Mouse (Mus musculus): ENCODE data around the gene Mmrn2. TPM values are rescaled to one million over a fixed set of nuclear protein-coding genes. Genes with fewer than 3 reads are reported as not detected.
"Not testable (repeated sequence)": the region's sequence is repeated elsewhere in the genome, so short reads cannot be mapped to it uniquely, and the experiment has no call there.

Gene Mmrn2
- polyA plus RNA-seq, 1 experiment from 2014 or later: 3.2 TPM

DNA sequence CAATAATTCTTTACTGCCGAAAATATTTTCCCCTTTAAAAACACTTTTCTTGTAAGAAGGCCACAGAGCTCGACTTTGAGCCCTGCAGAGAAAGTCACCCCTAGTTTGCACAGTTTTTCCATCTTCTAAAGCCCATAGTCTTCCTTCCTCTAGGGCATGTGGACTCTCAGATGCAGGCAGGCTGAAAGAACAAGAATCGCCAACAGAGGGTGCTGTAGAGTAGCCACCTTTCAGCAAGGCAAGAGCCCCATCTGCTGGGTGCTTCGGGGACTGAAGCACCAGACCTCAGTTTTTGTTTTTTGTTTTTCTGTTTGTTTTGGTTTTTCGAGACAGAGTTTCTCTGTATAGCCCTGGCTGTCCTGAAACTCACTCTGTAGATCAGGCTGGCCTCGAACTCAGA, 25.9 kb downstream of the Mmrn2 start:
- 34% methylated on average over 6 of the region's 6 CpGs for WGBS (ENCODE audit: insufficient replicate concordance)
- H3K4me1 ChIP-seq (ENCODE audit: insufficient read depth): peaks cover 3% of the 10 kb centered on the region; the same call in 1 of the 2 replicates
- TF ChIP-seq CTCF (IDR thresholded peaks at IDR 0.05; ENCODE audit: low read depth) (peak; percentile 99), EP300 (IDR thresholded peaks at IDR 0.05; ENCODE audit: low read depth) (no peak)

DNA sequence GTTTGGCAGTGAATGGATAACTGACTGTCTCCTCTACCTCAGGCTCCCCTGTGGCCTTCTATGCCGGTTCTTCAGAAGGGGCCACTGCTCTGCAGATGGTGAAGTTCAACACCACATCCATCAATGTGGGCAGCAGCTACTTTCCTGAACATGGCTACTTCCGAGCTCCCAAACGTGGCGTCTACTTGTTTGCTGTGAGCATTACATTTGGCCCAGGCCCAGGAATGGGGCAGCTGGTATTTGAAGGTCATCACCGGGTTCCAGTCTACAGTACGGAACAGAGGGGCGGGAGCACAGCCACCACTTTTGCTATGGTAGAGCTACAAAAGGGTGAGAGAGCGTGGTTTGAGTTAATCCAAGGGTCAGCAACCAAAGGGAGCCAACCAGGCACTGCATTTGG, 27.6 kb downstream of the Mmrn2 start:
- H3K27me3 ChIP-seq (ENCODE audit: insufficient read depth, low read length): no peaks in the 10 kb centered on the region
- H3K4me1 ChIP-seq (ENCODE audit: insufficient read depth): peaks cover 3% of the 10 kb centered on the region; the same call in 1 of the 2 replicates
- no peak overlapping the region for H3K27ac ChIP-seq (ENCODE audit: low read depth)
- peaks cover 3% of the 10 kb centered on the region; the same call in 1 of the 2 replicates for H3K36me3 ChIP-seq (replicated peaks; ENCODE audit: insufficient read depth, low read length)
- H3K4me3 ChIP-seq (ENCODE audit: low read depth, low read length): no peak overlapping the region
- TF ChIP-seq EP300 (IDR thresholded peaks at IDR 0.05; ENCODE audit: low read depth): no peak
- TF ChIP-seq CTCF (IDR thresholded peaks at IDR 0.05; ENCODE audit: low read depth): no peak
- no peak for ATAC-seq
- 59% methylated on average over 8 of the region's 8 CpGs for WGBS (ENCODE audit: insufficient replicate concordance)
- H3K4me2 ChIP-seq (ENCODE audit: low read depth, low read length): no peak overlapping the region
- no peak for DNase-seq
- H3K9me3 ChIP-seq (ENCODE audit: low read length): no peaks in the 10 kb centered on the region
- H3K9ac ChIP-seq (replicated peaks): no peak overlapping the region

More for the DNA sequence above, 25.9 kb downstream of the Mmrn2 start:
- no peak overlapping the region for H3K27ac ChIP-seq (ENCODE audit: low read depth)
- no peak overlapping the region for H3K9ac ChIP-seq (replicated peaks)
- H3K4me3 ChIP-seq (ENCODE audit: low read depth, low read length): no peak overlapping the region
- DNase-seq: peak; percentile 83
- no peaks in the 10 kb centered on the region for H3K9me3 ChIP-seq (ENCODE audit: low read length)
- H3K4me2 ChIP-seq (ENCODE audit: low read depth, low read length): no peak overlapping the region
- H3K27me3 ChIP-seq (ENCODE audit: insufficient read depth, low read length): no peaks in the 10 kb centered on the region
- ATAC-seq: peak; percentile 58
- no peaks in the 10 kb centered on the region; the same call in 1 of the 2 replicates for H3K36me3 ChIP-seq (replicated peaks; ENCODE audit: insufficient read depth, low read length)

DNA sequence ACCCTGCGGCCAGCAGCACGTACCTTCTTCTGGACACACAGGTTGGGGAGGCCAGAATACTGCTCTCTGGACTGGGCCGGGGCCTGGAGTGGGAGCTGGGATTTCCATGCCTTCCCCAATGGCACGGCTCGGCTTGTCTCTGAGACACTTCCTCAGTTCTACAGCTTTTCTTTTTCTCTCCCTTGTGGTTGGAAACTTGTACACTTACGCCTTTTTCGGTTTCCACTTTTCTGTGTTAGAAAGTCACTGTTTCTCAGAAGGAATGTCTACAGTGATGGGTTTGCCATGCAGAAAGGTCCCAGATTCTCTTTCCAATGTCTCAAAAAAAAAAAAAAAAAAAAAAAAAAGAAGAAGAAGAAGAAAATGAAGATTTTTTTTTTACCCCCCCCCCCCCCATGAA, 28.2 kb downstream of the Mmrn2 start:
- Histone ChIP-seq H3K36me3 (replicated peaks; ENCODE audit: insufficient read depth, low read length) (peaks cover 3% of the 10 kb centered on the region; the same call in 1 of the 2 replicates), H3K27ac (ENCODE audit: low read depth) (no peak overlapping the region), H3K9ac (replicated peaks) (no peak overlapping the region), H3K4me3 (ENCODE audit: low read depth, low read length) (no peak overlapping the region), H3K27me3 (ENCODE audit: insufficient read depth, low read length) (no peaks in the 10 kb centered on the region), H3K9me3 (ENCODE audit: low read length) (no peaks in the 10 kb centered on the region), H3K4me1 (ENCODE audit: insufficient read depth) (peaks cover 3% of the 10 kb centered on the region; the same call in 1 of the 2 replicates), H3K4me2 (ENCODE audit: low read depth, low read length) (no peak overlapping the region)
- no peak for TF ChIP-seq CTCF (IDR thresholded peaks at IDR 0.05; ENCODE audit: low read depth)
- no peak for TF ChIP-seq EP300 (IDR thresholded peaks at IDR 0.05; ENCODE audit: low read depth)
- ATAC-seq (no peak), DNase-seq (no peak)
- WGBS (ENCODE audit: insufficient replicate concordance): 83% methylated on average over 7 of the region's 7 CpGs

DNA sequence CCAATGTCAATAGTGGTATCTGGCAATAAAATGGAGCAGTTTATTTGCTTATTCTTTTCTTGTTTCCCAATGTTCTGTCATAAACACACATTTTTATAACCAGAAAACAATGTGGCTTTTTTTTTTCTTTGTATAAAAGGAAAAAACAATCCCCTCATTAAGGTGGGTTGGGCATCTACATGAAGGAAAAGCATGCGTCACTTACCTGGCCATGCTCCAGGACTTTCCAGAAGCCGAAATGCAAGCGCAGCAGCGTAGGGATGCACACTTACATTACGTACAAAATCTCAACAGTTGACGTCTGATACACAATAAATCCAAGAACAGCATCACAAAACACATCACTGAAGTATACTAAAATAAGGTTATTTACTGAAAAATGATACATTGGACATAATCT, 35.5 kb downstream of the Mmrn2 start:
- TF ChIP-seq EP300 (IDR thresholded peaks at IDR 0.05; ENCODE audit: low read depth) (no peak), CTCF (IDR thresholded peaks at IDR 0.05; ENCODE audit: low read depth) (no peak)
- ATAC-seq: no peak

DNA sequence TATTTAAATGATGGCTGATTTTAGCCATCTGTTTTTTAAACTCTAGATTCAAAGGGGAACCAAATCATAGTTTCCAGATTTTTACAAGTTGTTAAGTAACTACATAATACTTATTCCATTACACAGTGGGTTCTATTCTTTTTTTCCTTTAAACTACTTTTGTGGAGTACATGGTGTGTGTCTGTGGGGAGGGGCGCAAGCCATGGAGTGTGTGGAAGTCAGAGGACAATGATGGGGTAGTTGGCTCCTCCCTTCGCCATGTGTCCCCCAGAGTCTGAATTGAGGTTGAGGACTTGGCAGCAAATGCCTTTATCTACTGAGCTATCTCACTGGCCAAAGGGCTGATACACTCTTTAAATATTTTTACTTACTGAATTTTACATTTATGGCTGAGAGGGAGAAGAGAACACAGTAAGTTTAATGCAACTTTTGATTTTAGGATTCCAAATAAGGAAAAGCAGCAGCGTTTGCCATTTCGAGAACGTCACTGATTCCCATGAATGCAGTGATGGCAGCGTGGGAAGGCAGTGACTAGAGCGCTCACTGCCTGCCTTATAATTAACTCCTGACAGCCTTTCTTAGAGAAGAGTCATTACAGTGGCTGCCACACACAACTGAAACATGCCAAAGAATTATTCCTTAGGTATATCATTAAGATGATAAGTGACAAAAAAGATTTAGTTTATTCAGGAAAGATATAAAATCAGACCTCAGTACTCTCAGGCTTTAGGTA, 37.1 kb downstream of the Mmrn2 start:
- Histone ChIP-seq H3K4me3 (ENCODE audit: low read depth, low read length) (no peak overlapping the region), H3K9ac (replicated peaks) (no peak overlapping the region), H3K27me3 (ENCODE audit: insufficient read depth, low read length) (no peaks in the 10 kb centered on the region), H3K4me1 (ENCODE audit: insufficient read depth) (no peaks in the 10 kb centered on the region), H3K9me3 (ENCODE audit: low read length) (no peaks in the 10 kb centered on the region), H3K4me2 (ENCODE audit: low read depth, low read length) (no peak overlapping the region), H3K36me3 (replicated peaks; ENCODE audit: insufficient read depth, low read length) (peaks cover 10% of the 10 kb centered on the region), H3K27ac (ENCODE audit: low read depth) (no peak overlapping the region)
- ATAC-seq (no peak), DNase-seq (no peak)
- TF ChIP-seq EP300 (IDR thresholded peaks at IDR 0.05; ENCODE audit: low read depth) (no peak), CTCF (IDR thresholded peaks at IDR 0.05; ENCODE audit: low read depth) (no peak)
- 84% methylated on average over 7 of the region's 7 CpGs for WGBS (ENCODE audit: insufficient replicate concordance)

More for the DNA sequence above, 35.5 kb downstream of the Mmrn2 start:
- Histone ChIP-seq H3K4me2 (ENCODE audit: low read depth, low read length) (no peak overlapping the region), H3K9ac (replicated peaks) (no peak overlapping the region), H3K4me1 (ENCODE audit: insufficient read depth) (no peaks in the 10 kb centered on the region), H3K27me3 (ENCODE audit: insufficient read depth, low read length) (no peaks in the 10 kb centered on the region), H3K4me3 (ENCODE audit: low read depth, low read length) (no peak overlapping the region), H3K27ac (ENCODE audit: low read depth) (no peak overlapping the region), H3K36me3 (replicated peaks; ENCODE audit: insufficient read depth, low read length) (peaks cover 10% of the 10 kb centered on the region), H3K9me3 (ENCODE audit: low read length) (no peaks in the 10 kb centered on the region)
- 90% methylated on average over 6 of the region's 6 CpGs for WGBS (ENCODE audit: insufficient replicate concordance)
- DNase-seq: no peak

DNA sequence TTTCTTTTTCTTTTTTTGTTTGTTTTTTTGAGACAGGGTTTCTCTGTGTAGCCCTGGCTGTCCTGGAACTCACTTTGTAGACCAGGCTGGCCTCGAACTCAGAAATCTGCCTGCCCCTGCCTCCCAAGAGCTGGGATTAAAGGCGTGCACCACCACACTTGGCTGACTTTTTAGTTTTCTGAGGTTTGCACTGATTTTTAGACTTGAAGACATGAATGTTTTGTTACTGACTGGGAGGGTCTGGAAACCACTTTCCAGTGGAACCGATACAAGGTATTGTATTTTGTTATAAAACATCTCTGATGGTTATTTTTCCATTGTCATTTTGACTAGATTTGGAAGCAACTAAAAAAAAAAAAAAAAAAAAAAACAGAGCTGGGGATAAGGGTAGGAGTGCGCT, 41.7 kb downstream of the Mmrn2 start:
- not testable (repeated sequence) for H3K27me3 ChIP-seq (ENCODE audit: insufficient read depth, low read length); ATAC-seq; H3K9ac ChIP-seq (replicated peaks); H3K9me3 ChIP-seq (ENCODE audit: low read length); DNase-seq; H3K4me2 ChIP-seq (ENCODE audit: low read depth, low read length); H3K4me1 ChIP-seq (ENCODE audit: insufficient read depth); H3K27ac ChIP-seq (ENCODE audit: low read depth); H3K4me3 ChIP-seq (ENCODE audit: low read depth, low read length)
- WGBS (ENCODE audit: insufficient replicate concordance): 73% methylated on average over 4 of the region's 4 CpGs
- peaks cover 13% of the 10 kb centered on the region for H3K36me3 ChIP-seq (replicated peaks; ENCODE audit: insufficient read depth, low read length)

All from liver, postnatal 0 days (tissue).